Mouse (Mus musculus): ENCODE measurements at regions not wholly inside any gene's neighbourhood (a gene's known extent, or its start where the extent isn't known, plus 50 kb on each side); places are given as distances from the start of the nearest gene placed in this dataset.

GRCm38 (mm10) chr3:120570806-120571425, 600.6 kb downstream of the Rwdd3 start:
- TF ChIP-seq MYOD1 (IDR thresholded peaks at IDR 0.05; ENCODE audit: control insufficient read depth, insufficient read length, low read depth) (no peak), CTCF (IDR thresholded peaks at IDR 0.05; ENCODE audit: control insufficient read depth, insufficient read depth, insufficient read length) (no peak), MYOG (IDR thresholded peaks at IDR 0.05; ENCODE audit: control insufficient read depth, extremely low read depth, insufficient read length) (no peak), CEBPB (IDR thresholded peaks at IDR 0.05; ENCODE audit: low read depth) (no peak)

Data from C2C12 (cell line).